Mouse (Mus musculus) mouse embryonic stem cell (cell line): ENCODE results near the gene Gse1.
"Not testable (repeated sequence)": the region's sequence is repeated elsewhere in the genome, so short reads cannot be mapped to it uniquely, and the experiment has no call there.

ENCODE experiments used
- in situ Hi-C, 2 experiments: fragments of 300-500 bp; cut with MboI; formaldehyde crosslinking; loops; 1 replicate in 1 of 2; 3 replicates in 1 of 2; pipeline ENCODE4 v1.14.3; 2019 to 2020; ENCODE audit warnings: low sequenced_read_pairs in 2 of 2, low pct_unique_long_range_greater_than_20kb in 1 of 2, mixed read lengths in 1 of 2; ENCODE audit not compliant: unreplicated experiment in 1 of 2

Gene Gse1

DNA sequence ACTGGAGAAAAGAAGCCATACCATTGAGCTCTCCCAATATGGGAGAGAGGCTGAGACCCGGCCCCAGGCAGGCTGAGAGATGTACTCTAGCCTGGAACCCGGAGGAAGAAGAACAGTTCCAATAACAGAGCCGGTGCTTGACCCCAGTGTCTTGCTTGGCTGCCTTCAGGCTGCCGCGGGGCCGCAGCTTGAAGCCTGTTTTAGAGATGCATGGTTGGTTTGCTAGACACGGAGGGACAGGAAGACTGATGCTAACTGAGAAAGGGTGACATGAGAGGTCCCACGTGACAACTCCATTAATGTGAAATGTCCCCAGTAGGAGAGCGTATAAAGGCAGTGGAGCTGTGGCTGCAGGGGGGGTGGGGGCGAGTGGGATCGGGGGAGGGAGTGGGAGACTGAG lies 120.7 kb downstream of the Gse1 start:
- in situ Hi-C loops, result no loop called here

- in situ Hi-C loops, result no loop called here
Observed at GRCm38 (mm10) chr8:120351332-120352071, 123.2 kb downstream of the Gse1 start.

- in situ Hi-C loops, result no loop called here
Observed at GRCm38 (mm10) chr8:120352096-120352495, 123.8 kb downstream of the Gse1 start.

DNA sequence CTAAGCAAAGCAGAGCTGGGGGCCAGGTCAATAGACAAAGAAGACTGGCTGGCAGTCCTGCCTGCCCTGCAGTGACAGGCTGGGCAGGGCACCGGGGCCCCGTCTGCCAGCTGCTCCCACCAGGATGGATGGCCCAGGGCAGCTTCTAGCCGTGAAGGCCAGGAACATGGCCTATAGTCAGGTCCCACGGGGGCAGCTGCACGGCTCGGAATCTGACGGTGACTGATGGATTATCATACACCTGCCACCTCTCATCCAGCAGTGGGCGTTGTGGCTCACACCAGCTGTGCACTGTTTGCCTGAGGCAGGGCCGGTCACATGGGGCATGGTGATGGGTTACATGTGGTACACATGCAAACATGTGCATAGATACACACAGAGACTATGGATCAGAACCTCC lies 127.8 kb downstream of the Gse1 start:
- in situ Hi-C loops, result no loop called here

DNA sequence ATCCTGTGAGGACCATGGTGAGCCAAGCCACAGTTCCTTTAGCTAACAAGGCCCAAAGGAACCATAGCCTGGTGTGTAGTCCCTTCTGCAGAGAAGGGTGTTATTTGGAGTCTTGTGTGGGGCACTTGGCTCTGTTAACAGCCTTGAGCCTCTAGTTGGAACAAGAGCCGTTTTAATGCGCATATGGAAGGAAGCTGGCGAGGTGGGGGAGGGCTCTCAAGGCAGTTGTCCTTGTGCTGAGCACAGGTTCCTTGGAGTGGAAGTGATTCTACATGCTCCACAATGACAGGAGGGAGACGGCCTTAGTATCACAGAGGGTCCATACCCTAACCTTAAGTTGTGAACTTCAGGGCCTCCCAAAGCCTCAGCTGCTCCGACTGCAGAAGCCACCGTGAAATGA lies 129.2 kb downstream of the Gse1 start:
- in situ Hi-C loops, result no loop called here

DNA sequence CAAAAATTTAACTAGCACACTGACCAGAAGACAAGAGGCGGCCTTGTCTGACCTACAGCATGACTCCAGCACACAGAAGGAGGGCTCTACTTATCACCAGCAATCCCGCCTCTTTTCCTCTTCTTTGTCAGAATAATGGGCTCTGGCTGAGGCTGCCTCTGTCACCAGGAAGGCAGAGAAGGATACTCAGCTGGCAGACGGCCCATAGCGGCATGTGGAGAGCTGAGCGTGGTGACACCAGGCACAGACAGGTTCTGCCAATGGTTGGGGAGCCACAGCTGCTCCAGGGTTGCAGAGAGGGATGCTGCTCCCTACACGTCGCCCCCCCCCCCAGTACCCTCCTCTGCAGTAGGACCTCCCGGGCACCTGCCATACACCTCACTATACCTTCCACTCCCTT lies 133.0 kb downstream of the Gse1 start:
- in situ Hi-C loops, result loop anchor here (5.0 kb wide), 1 partner anchor 34 kb away; no protein-coding TSS in a partner anchor

GRCm38 (mm10) chr8:120363552-120364071 lies 135.4 kb downstream of the Gse1 start:
- in situ Hi-C loops, result loop anchor here (5.0 kb wide), 1 partner anchor 36 kb away; no protein-coding TSS in a partner anchor

- in situ Hi-C loops, result loop anchor here (5.0 kb wide), 1 partner anchor 37 kb away; no protein-coding TSS in a partner anchor
Observed at GRCm38 (mm10) chr8:120364093-120364725, 136.0 kb downstream of the Gse1 start.

DNA sequence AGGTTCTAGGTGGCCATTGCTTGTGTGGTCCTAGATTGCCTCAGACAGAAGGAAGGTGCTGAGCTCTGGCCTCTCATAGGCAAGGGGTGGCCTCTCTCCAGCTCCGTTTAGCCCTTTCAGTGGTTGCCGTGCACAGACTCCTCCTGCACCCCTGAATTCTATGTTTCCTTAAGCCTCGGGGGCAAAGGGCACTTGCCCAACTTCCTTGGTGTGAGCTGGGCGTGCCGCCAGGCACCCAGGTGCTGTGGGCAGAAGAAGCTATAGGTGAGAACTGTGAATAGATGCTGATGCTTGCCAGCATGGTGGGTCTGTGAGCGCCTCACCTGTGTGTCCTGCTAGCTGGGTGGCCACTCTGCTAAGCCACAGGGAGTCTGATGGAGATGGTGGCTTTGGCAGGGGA lies 138.6 kb downstream of the Gse1 start:
- in situ Hi-C loops, result no loop called here

GRCm38 (mm10) chr8:120368191-120368590 lies 139.9 kb downstream of the Gse1 start:
- in situ Hi-C loops, result not testable (repeated sequence)

DNA sequence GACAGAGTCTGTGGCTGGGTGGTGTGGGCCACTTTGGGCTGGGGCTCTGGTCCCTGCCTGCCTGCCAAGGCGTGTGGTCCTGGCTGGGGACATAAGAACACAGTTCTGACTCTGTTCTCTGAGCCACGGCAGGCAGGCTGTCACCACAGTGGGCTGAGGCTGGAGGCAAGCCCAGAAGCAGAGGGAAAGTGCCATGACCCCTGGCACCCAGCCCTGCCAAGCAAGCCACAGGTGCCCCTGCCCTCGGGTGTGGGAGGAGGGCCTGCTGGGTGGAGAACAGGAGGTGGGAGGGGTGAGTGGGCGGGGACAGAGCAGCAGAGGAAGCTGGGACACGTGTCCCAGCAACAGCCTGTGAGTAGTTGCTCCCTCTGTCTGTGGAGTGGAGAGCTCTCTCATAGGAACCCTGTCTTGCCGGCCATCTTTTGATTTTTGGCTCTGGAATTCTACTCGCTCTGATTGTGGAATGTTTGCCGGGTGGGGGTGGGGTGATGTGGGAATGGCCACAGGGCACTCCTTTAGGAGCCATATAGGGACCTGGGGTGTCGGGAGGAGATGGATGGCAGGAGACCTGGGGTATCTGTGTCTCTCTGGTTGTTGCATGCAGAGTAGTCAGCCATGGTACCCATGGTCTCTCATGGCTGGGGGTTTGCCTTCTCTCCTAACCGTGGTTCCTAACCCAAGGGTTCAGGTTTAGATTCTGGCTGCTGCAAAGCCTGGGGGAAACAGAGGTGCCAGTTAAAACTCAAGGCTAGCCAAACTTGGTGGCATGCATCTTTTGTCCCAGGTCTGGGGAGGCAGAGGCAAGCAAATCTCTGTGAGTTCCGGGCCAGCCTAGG lies 140.8 kb downstream of the Gse1 start:
- in situ Hi-C loops, result no loop called here

DNA sequence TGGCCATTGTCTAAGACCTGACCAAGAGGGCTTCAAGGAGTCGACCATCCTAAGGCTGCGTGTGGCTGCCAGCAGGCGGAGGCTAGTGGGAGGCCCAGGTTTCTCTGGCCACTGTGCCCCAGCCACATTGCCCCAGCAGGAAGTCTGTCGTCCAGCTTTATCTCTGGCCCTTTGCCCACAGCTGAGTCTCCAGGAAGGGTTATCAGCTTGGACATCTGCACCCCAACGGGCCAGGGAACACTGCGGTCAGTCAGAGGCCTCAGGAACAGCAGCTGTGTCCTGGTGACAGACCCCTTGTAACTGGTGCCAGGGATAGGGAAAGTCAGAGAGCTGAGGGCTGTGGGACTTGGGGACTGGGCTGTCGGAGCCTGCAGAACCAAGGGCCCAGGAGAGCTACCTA lies 141.7 kb downstream of the Gse1 start:
- in situ Hi-C loops, result no loop called here

GRCm38 (mm10) chr8:120370461-120370860 lies 142.2 kb downstream of the Gse1 start:
- in situ Hi-C loops, result no loop called here

DNA sequence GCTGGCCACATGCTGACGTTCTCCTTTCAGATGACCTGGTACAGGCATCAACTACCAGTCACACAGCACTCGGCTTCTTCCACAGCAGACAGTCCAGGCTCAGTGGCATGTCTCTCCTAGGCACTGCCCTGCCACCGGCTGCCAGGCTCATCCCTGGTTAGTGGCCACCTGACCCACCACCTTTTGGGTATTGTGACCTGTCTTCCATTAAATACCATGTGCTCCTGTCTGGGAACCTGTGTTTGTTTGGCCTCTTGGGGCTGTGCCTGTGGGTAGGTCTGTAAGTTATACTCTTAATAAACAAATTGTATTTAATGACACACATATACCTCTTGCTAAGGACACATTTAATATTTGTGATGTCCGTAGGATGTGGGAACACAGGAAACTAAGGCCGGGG lies 142.9 kb downstream of the Gse1 start:
- in situ Hi-C loops, result no loop called here

GRCm38 (mm10) chr8:120371725-120372457 lies 143.6 kb downstream of the Gse1 start:
- in situ Hi-C loops, result no loop called here

GRCm38 (mm10) chr8:120372684-120373083 lies 144.4 kb downstream of the Gse1 start:
- in situ Hi-C loops, result no loop called here

DNA sequence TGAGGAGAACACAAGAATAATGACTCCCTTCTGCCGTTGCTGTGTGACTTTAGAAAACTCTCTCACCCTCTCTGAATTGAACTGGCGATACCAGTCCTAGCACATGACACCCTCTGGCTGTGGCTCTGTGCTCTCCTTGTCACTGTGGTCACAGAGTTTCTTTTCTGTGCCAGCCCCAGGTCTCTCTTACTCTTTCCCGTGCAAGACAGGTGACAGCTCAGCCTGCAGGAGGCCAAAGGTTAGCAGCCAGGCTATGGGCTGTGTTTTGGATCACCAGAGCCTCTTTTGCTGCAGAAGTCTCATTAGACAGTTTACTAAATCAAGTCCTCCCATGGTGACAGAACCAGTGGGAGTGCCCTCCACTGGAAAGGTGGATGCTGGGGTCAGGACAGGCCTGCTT lies 145.4 kb downstream of the Gse1 start:
- in situ Hi-C loops, result no loop called here

DNA sequence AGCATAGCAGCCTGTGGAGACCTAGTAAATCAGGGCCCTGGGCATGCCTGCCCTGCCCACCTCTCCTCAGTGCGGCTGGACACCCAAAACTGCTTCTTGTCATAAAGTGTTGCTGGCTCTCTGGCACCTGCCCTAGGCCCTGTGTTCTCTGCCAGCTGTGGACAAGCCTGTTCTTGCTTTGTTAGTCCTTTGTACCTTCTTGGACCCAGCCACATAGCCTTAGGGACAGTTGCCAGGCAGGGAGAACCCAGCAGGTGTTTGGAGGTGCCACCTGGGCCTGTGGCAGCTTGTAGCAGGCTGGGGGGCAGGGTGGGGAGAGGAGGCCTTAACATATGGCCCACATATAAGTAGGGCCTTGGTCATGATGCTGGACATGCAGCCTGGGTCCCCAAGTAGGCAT lies 145.8 kb downstream of the Gse1 start:
- in situ Hi-C loops, result no loop called here
